Mouse (Mus musculus): ENCODE measurements around the gene Appl2. TPM values are rescaled to one million over a fixed set of nuclear protein-coding genes. Genes with fewer than 3 reads are reported as not detected.

Gene Appl2
- polyA plus RNA-seq, 1 experiment from 2014 or later = 48.2 TPM

Other genes with a start within 250 kb of the Appl2 start
- gene Aldh1l2, start 114.6 kb downstream of the Appl2 start, polyA plus RNA-seq (2015; fragmentation: Nextera tagmentation; extraction: Ambion mirVana) = 0.80 and 0.81 TPM in 2 replicates
- 37.2 and 39.5 TPM in 2 replicates for gene Washc4, start 105.0 kb downstream of the Appl2 start, polyA plus RNA-seq (2015; fragmentation: Nextera tagmentation; extraction: Ambion mirVana)
- 39.8 and 43.5 TPM in 2 replicates for gene 1500009L16Rik, start 74.1 kb upstream of the Appl2 start, polyA plus RNA-seq (2015; fragmentation: Nextera tagmentation; extraction: Ambion mirVana)